Mouse (Mus musculus) midbrain, embryonic 12.5 days (tissue): ENCODE results near the gene Stx3. TPM values are rescaled to one million over a fixed set of nuclear protein-coding genes. Genes with fewer than 3 reads are reported as not detected.

Experiments
- ATAC-seq: fragments of 200-750 bp; cut with Nextera tagmentation; 2 replicates; pipeline ENCODE4 v1.8.0; 2017; ENCODE audit warnings: low read depth, moderate TSS enrichment, moderate library complexity; ENCODE audit not compliant: low FRiP score
- H3K27ac ChIP-seq: fragments of 300-500 bp; sonication (generic); replicated peaks from 2 replicates; pipeline ENCODE4 v1.5.1; 2016; ENCODE audit warnings: mild to moderate bottlenecking
- H3K27me3 ChIP-seq: fragments of 300-500 bp; sonication (generic); 2 replicates; pipeline ENCODE4 v1.6.1; 2016; ENCODE audit warnings: mild to moderate bottlenecking
- H3K36me3 ChIP-seq: fragments of 300-500 bp; sonication (generic); 2 replicates; pipeline ENCODE4 v1.6.1; 2016
- H3K4me1 ChIP-seq: fragments of 300-500 bp; sonication (generic); 2 replicates; pipeline ENCODE4 v1.6.1; 2016
- H3K4me2 ChIP-seq: fragments of 300-500 bp; sonication (generic); replicated peaks from 2 replicates; pipeline ENCODE4 v1.6.1; 2016; ENCODE audit warnings: mild to moderate bottlenecking, moderate library complexity
- H3K4me3 ChIP-seq: fragments of 300-500 bp; sonication (generic); 2 replicates; pipeline ENCODE4 v1.5.1; 2016; ENCODE audit warnings: mild to moderate bottlenecking
- H3K9ac ChIP-seq: fragments of 300-500 bp; sonication (generic); replicated peaks from 2 replicates; pipeline ENCODE4 v1.6.1; 2016; ENCODE audit warnings: mild to moderate bottlenecking, moderate library complexity
- H3K9me3 ChIP-seq: fragments of 300-500 bp; sonication (generic); 2 replicates; pipeline ENCODE4 v1.6.1; 2016; ENCODE audit warnings: mild to moderate bottlenecking
- WGBS: fragments of 180-500 bp; shearing (Covaris S2); methylation state at CpG from one replicate; pipeline ENCODE4 v1.1.7; 2016; 5-methylcytosine and 5-hydroxymethylcytosine counted together
- polyA plus RNA-seq: library from polyadenylated mRNA; unstranded; fragments of >200 nt; fragmentation: Nextera tagmentation; extraction: Ambion mirVana; gene quantifications from 2 replicates; pipeline ENCODE4 v1.2.1, GENCODE M21; 2016

The Stx3 gene
- polyA plus RNA-seq, 1 experiment from 2014 or later, result 20.3 TPM

DNA sequence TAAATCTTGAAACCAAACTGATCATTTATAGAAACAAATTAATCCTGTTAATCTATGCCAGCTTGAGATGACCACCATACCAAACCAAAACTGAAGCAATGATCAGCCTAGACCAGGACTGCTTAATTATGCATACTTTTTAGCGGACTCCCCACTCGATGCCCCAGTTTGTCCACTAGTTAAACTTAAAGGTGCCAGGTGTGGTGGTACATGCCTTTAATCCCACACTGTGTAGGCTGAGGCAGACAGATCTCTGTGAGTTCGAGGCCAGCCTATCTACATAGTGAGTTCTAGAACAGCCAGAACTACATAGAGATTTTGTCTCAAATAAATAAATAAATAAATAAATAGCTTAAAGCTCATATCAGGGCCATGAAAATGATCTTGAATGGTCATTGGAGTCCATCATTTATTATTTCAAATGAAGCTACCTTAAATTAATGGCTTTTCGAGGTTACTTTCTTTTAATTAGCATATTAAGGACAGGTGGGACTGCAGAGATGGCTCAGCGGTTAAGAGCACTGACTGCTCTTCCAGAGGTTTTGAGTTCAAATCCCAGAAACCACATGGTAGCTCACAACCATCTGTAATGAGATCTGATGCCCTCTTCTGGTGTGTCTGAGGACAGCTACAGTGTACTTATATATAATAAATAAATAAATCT lies 49.8 kb downstream of the Stx3 start:
- Histone ChIP-seq H3K27me3 (peaks cover 10% of the 10 kb centered on the region), H3K9ac (no peak overlapping the region), H3K4me2 (peak overlapping the region; percentile 80), H3K36me3 (peaks cover 18% of the 10 kb centered on the region), H3K9me3 (no peaks in the 10 kb centered on the region), H3K4me1 (peaks cover 9% of the 10 kb centered on the region), H3K4me3 (no peak overlapping the region), H3K27ac (no peak overlapping the region)
- WGBS, result 86% methylated on average over 5 of the region's 5 CpGs
- ATAC-seq, result no peak

- Histone ChIP-seq H3K9ac (no peak overlapping the region), H3K4me3 (no peak overlapping the region), H3K4me2 (no peak overlapping the region), H3K27ac (no peak overlapping the region), H3K4me1 (peaks cover 9% of the 10 kb centered on the region), H3K27me3 (peaks cover 10% of the 10 kb centered on the region), H3K9me3 (no peaks in the 10 kb centered on the region), H3K36me3 (peaks cover 6% of the 10 kb centered on the region)
- WGBS, result 18% methylated on average over 3 of the region's 3 CpGs
- no peak for ATAC-seq
Measured at GRCm38 (mm10) chr19:11768163-11768562, 51.0 kb downstream of the Stx3 start.

DNA sequence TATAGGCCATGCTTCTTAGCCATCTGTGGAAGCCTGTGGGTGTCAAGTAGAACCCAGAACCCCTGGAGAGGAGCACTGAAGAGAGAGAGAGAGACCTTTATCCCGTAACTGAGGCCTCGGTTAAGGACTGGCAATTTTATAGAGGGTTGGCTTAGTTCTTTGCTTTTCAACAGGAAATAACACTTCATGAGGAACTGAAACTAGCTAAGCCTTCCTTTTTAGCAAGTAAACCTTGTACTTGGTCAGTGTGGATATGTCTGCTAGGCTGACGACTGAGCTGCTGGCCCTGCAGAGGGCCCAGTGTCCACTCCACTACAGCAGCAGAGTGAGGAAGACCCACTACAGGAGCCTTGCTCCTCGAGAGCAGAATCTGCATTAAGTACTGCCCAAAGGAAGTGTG lies 52.8 kb downstream of the Stx3 start:
- WGBS, result 72% methylated on average over 4 of the region's 4 CpGs
- no peak for ATAC-seq
- Histone ChIP-seq H3K9me3 (no peaks in the 10 kb centered on the region), H3K27ac (no peak overlapping the region), H3K36me3 (no peaks in the 10 kb centered on the region), H3K4me2 (no peak overlapping the region), H3K9ac (no peak overlapping the region), H3K27me3 (peaks cover 10% of the 10 kb centered on the region), H3K4me3 (no peak overlapping the region), H3K4me1 (peaks cover 9% of the 10 kb centered on the region)

GRCm38 (mm10) chr19:11765059-11765458 lies 54.1 kb downstream of the Stx3 start:
- Histone ChIP-seq H3K4me1 (no peaks in the 10 kb centered on the region), H3K36me3 (no peaks in the 10 kb centered on the region), H3K4me3 (no peak overlapping the region), H3K27me3 (peaks cover 10% of the 10 kb centered on the region), H3K9me3 (no peaks in the 10 kb centered on the region), H3K27ac (no peak overlapping the region), H3K9ac (no peak overlapping the region), H3K4me2 (no peak overlapping the region)
- no peak for ATAC-seq
- WGBS, result 83% methylated on average over 3 of the region's 3 CpGs

- no peaks in the 10 kb centered on the region for H3K9me3 ChIP-seq
- H3K4me1 ChIP-seq, result no peaks in the 10 kb centered on the region
- no peak within 1 kb of the TSS for H3K4me2 ChIP-seq
- no peak within 1 kb of the TSS for H3K27ac ChIP-seq
- ATAC-seq, result no peak
- H3K9ac ChIP-seq, result no peak within 1 kb of the TSS
- H3K36me3 ChIP-seq, result no peaks in the 10 kb centered on the region
- no peaks in the 10 kb centered on the region for H3K27me3 ChIP-seq
- H3K4me3 ChIP-seq, result no peak within 1 kb of the TSS
- 69% methylated on average over 2 of the region's 2 CpGs for WGBS
Measured at GRCm38 (mm10) chr19:11747298-11747697, 71.9 kb downstream of the Stx3 start, which contains the start of gene Gif. Gene Gif, plus strand, starts transcription at chr19:11747554.

DNA sequence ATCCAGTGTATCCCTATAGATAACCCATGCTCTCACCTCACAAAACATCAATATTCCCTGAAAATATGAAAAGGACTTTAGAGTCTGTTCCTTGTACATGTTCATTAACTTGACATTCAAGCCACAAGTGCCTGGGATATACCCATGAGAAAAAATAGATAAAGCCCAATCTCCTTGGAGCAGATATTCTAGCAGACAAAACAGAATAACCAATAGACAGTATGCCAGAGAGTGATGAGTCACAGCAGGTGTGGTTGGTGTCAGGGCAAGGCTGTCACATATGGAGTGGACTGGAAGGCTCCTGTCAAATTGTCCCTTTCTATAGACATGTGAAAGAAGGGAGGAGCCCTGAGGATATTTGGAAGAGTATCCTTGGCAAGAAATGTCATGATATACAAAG lies 73.5 kb downstream of the Stx3 start:
- Histone ChIP-seq H3K27ac (no peak overlapping the region), H3K4me2 (no peak overlapping the region), H3K27me3 (no peaks in the 10 kb centered on the region), H3K36me3 (no peaks in the 10 kb centered on the region), H3K4me1 (no peaks in the 10 kb centered on the region), H3K9ac (no peak overlapping the region), H3K9me3 (no peaks in the 10 kb centered on the region), H3K4me3 (no peak overlapping the region)
- no peak for ATAC-seq

GRCm38 (mm10) chr19:11736455-11736854 lies 82.7 kb downstream of the Stx3 start:
- Histone ChIP-seq H3K4me1 (no peaks in the 10 kb centered on the region), H3K9me3 (no peaks in the 10 kb centered on the region), H3K36me3 (no peaks in the 10 kb centered on the region), H3K27me3 (no peaks in the 10 kb centered on the region), H3K4me2 (no peak overlapping the region), H3K4me3 (no peak overlapping the region), H3K9ac (no peak overlapping the region), H3K27ac (no peak overlapping the region)
- ATAC-seq, result no peak
- 61% methylated on average over 1 of the region's 1 CpGs for WGBS

GRCm38 (mm10) chr19:11730278-11730677 lies 88.9 kb downstream of the Stx3 start:
- Histone ChIP-seq H3K4me3 (no peak overlapping the region), H3K9ac (no peak overlapping the region)
- ATAC-seq, result no peak

GRCm38 (mm10) chr19:11727304-11727703 lies 91.9 kb downstream of the Stx3 start:
- no peaks in the 10 kb centered on the region for H3K27me3 ChIP-seq
- H3K27ac ChIP-seq, result no peak overlapping the region
- WGBS, result 91% methylated on average over 5 of the region's 5 CpGs
- H3K4me2 ChIP-seq, result no peak overlapping the region
- no peaks in the 10 kb centered on the region for H3K9me3 ChIP-seq
- H3K4me3 ChIP-seq, result no peak overlapping the region
- no peak for ATAC-seq
- H3K36me3 ChIP-seq, result no peaks in the 10 kb centered on the region
- H3K9ac ChIP-seq, result no peak overlapping the region
- no peaks in the 10 kb centered on the region for H3K4me1 ChIP-seq

More at GRCm38 (mm10) chr19:11730278-11730677, 88.9 kb downstream of the Stx3 start:
- no peaks in the 10 kb centered on the region for H3K27me3 ChIP-seq
- H3K4me2 ChIP-seq, result no peak overlapping the region
- no peaks in the 10 kb centered on the region for H3K9me3 ChIP-seq
- H3K36me3 ChIP-seq, result no peaks in the 10 kb centered on the region
- WGBS, result 91% methylated on average over 1 of the region's 1 CpGs
- no peak overlapping the region for H3K27ac ChIP-seq
- no peaks in the 10 kb centered on the region for H3K4me1 ChIP-seq

- Histone ChIP-seq H3K9ac (no peak overlapping the region), H3K27ac (no peak overlapping the region), H3K4me3 (no peak overlapping the region), H3K4me1 (no peaks in the 10 kb centered on the region), H3K4me2 (no peak overlapping the region), H3K27me3 (no peaks in the 10 kb centered on the region), H3K9me3 (no peaks in the 10 kb centered on the region), H3K36me3 (no peaks in the 10 kb centered on the region)
- no peak for ATAC-seq
- WGBS, result 88% methylated on average over 2 of the region's 2 CpGs
Measured at GRCm38 (mm10) chr19:11725915-11726314, 93.3 kb downstream of the Stx3 start.

Other genes with a start within 250 kb of the Stx3 start
- gene Ms4a6d, start 214.6 kb downstream of the Stx3 start, polyA plus RNA-seq, result 2.9 and 4.1 TPM in 2 replicates
- gene Ms4a2, start 195.7 kb downstream of the Stx3 start, polyA plus RNA-seq, result not detected in 2 replicates
- gene Ms4a3, start 178.6 kb downstream of the Stx3 start, polyA plus RNA-seq, result not detected in 2 replicates
- gene Oosp2, start 158.8 kb downstream of the Stx3 start, polyA plus RNA-seq, result not detected in 2 replicates
- not detected in 2 replicates for gene Oosp1, start 128.3 kb downstream of the Stx3 start, polyA plus RNA-seq
- gene Oosp3, start 122.3 kb downstream of the Stx3 start, polyA plus RNA-seq, result not detected in 2 replicates
- gene Gif, start 71.8 kb downstream of the Stx3 start, polyA plus RNA-seq, result not detected in 2 replicates
- 45.7 and 48.7 TPM in 2 replicates for gene Mrpl16, start 49.0 kb downstream of the Stx3 start, polyA plus RNA-seq
- not detected in 2 replicates for gene Olfr1417, start 19.8 kb upstream of the Stx3 start, polyA plus RNA-seq
- gene Olfr1418, start 41.7 kb upstream of the Stx3 start, polyA plus RNA-seq, result not detected in 2 replicates
- gene Olfr1419, start 55.7 kb upstream of the Stx3 start, polyA plus RNA-seq, result not detected in 2 replicates
- gene Olfr1420, start 67.2 kb upstream of the Stx3 start, polyA plus RNA-seq, result not detected in 2 replicates
- gene Patl1, start 93.0 kb upstream of the Stx3 start, polyA plus RNA-seq, result 24.4 and 26.0 TPM in 2 replicates
- 4.7 and 5.0 TPM in 2 replicates for gene Osbp, start 146.5 kb upstream of the Stx3 start, polyA plus RNA-seq
- 0.04 TPM in 1 of 2 replicates, not detected in the other for gene Olfr1423, start 221.9 kb upstream of the Stx3 start, polyA plus RNA-seq
- not detected in 2 replicates for gene Olfr1424, start 243.3 kb upstream of the Stx3 start, polyA plus RNA-seq